Mouse (Mus musculus): Measurements from ENCODE around the gene Eed. TPM values are rescaled to one million over a fixed set of nuclear protein-coding genes. Genes with fewer than 3 reads are reported as not detected.

The Eed gene
- polyA plus RNA-seq, 1 experiment from 2014 or later: 86.7 TPM

- Histone ChIP-seq H3K9me3 (replicated peaks) (no peaks in the 10 kb centered on the region), H3K36me3 (peaks cover 69% of the 10 kb centered on the region), H3K4me3 (no peak overlapping the region), H3K27ac (replicated peaks) (no peak overlapping the region), H3K27me3 (ENCODE audit: low read depth, poor library complexity, severe bottlenecking) (no peaks in the 10 kb centered on the region), H3K4me1 (peaks cover 10% of the 10 kb centered on the region)
- WGBS: 85% methylated on average over 1 of the region's 1 CpGs
- DNase-seq (ENCODE audit: low spot score): no peak
Measured at GRCm38 (mm10) chr7:89975571-89975970, 5.2 kb downstream of the Eed start.

- WGBS: 97% methylated on average over 2 of the region's 2 CpGs
- no peak overlapping the region for H3K27ac ChIP-seq (replicated peaks)
- no peak for DNase-seq (ENCODE audit: low spot score)
- H3K36me3 ChIP-seq: peaks cover 98% of the 10 kb centered on the region
- H3K4me1 ChIP-seq: no peaks in the 10 kb centered on the region
- H3K9me3 ChIP-seq (replicated peaks): no peaks in the 10 kb centered on the region
- no peaks in the 10 kb centered on the region for H3K27me3 ChIP-seq (ENCODE audit: low read depth, poor library complexity, severe bottlenecking)
- H3K4me3 ChIP-seq: no peak overlapping the region
Measured at GRCm38 (mm10) chr7:89967235-89967634, 13.5 kb downstream of the Eed start.

- H3K4me3 ChIP-seq: no peak overlapping the region
- H3K27me3 ChIP-seq (ENCODE audit: low read depth, poor library complexity, severe bottlenecking): no peaks in the 10 kb centered on the region
- H3K4me1 ChIP-seq: no peaks in the 10 kb centered on the region
- no peak overlapping the region for H3K27ac ChIP-seq (replicated peaks)
- WGBS: 92% methylated on average over 1 of the region's 1 CpGs
- no peak for DNase-seq (ENCODE audit: low spot score)
- H3K36me3 ChIP-seq: peaks cover 98% of the 10 kb centered on the region
- no peaks in the 10 kb centered on the region for H3K9me3 ChIP-seq (replicated peaks)
Measured at GRCm38 (mm10) chr7:89966771-89967170, 14.0 kb downstream of the Eed start.

- H3K36me3 ChIP-seq: peaks cover 93% of the 10 kb centered on the region
Measured at GRCm38 (mm10) chr7:89963135-89963534, 17.6 kb downstream of the Eed start.

GRCm38 (mm10) chr7:89957300-89957699, 23.5 kb downstream of the Eed start:
- 54% methylated on average over 5 of the region's 5 CpGs for WGBS
- Histone ChIP-seq H3K4me3 (no peak overlapping the region), H3K9me3 (replicated peaks) (no peaks in the 10 kb centered on the region), H3K36me3 (peaks cover 89% of the 10 kb centered on the region), H3K27me3 (ENCODE audit: low read depth, poor library complexity, severe bottlenecking) (no peaks in the 10 kb centered on the region), H3K4me1 (no peaks in the 10 kb centered on the region), H3K27ac (replicated peaks) (no peak overlapping the region)
- DNase-seq (ENCODE audit: low spot score): no peak

More at GRCm38 (mm10) chr7:89963135-89963534, 17.6 kb downstream of the Eed start:
- Histone ChIP-seq H3K4me3 (no peak overlapping the region), H3K27me3 (ENCODE audit: low read depth, poor library complexity, severe bottlenecking) (no peaks in the 10 kb centered on the region), H3K27ac (replicated peaks) (no peak overlapping the region), H3K9me3 (replicated peaks) (no peaks in the 10 kb centered on the region), H3K4me1 (no peaks in the 10 kb centered on the region)
- no peak for DNase-seq (ENCODE audit: low spot score)

- no peaks in the 10 kb centered on the region for H3K4me1 ChIP-seq
- H3K27ac ChIP-seq (replicated peaks): no peak overlapping the region
- DNase-seq (ENCODE audit: low spot score): no peak
- peaks cover 62% of the 10 kb centered on the region for H3K36me3 ChIP-seq
- no peaks in the 10 kb centered on the region for H3K9me3 ChIP-seq (replicated peaks)
- no peaks in the 10 kb centered on the region for H3K27me3 ChIP-seq (ENCODE audit: low read depth, poor library complexity, severe bottlenecking)
- H3K4me3 ChIP-seq: no peak overlapping the region
- WGBS: 94% methylated on average over 5 of the region's 5 CpGs
Measured at GRCm38 (mm10) chr7:89954261-89954660, 26.5 kb downstream of the Eed start.

GRCm38 (mm10) chr7:89949403-89949802, 31.4 kb downstream of the Eed start:
- H3K36me3 ChIP-seq: peaks cover 15% of the 10 kb centered on the region
- no peak overlapping the region for H3K27ac ChIP-seq (replicated peaks)
- DNase-seq (ENCODE audit: low spot score): no peak
- whole genome bisulfite sequencing: 77% methylated on average over 4 of the region's 4 CpGs
- no peaks in the 10 kb centered on the region for H3K27me3 ChIP-seq (ENCODE audit: low read depth, poor library complexity, severe bottlenecking)
- H3K4me1 ChIP-seq: no peaks in the 10 kb centered on the region
- no peak overlapping the region for H3K4me3 ChIP-seq
- no peaks in the 10 kb centered on the region for H3K9me3 ChIP-seq (replicated peaks)

- H3K27ac ChIP-seq (replicated peaks): no peak overlapping the region
- DNase-seq (ENCODE audit: low spot score): no peak
- WGBS: 88% methylated on average over 7 of the region's 7 CpGs
- no peaks in the 10 kb centered on the region for H3K27me3 ChIP-seq (ENCODE audit: low read depth, poor library complexity, severe bottlenecking)
- no peak overlapping the region for H3K4me3 ChIP-seq
- no peaks in the 10 kb centered on the region for H3K9me3 ChIP-seq (replicated peaks)
- H3K4me1 ChIP-seq: no peaks in the 10 kb centered on the region
- H3K36me3 ChIP-seq: peaks cover 2% of the 10 kb centered on the region; the same call in 1 of the 2 replicates
Measured at GRCm38 (mm10) chr7:89948026-89948425, 32.8 kb downstream of the Eed start.

GRCm38 (mm10) chr7:89940571-89941463, 40.0 kb downstream of the Eed start, which contains the start of gene Hikeshi:
Gene Hikeshi, minus strand, starts transcription at chr7:89941204.
- no peaks in the 10 kb centered on the region for H3K27me3 ChIP-seq (ENCODE audit: low read depth, poor library complexity, severe bottlenecking)
- no peaks in the 10 kb centered on the region for H3K36me3 ChIP-seq
- no peaks in the 10 kb centered on the region for H3K9me3 ChIP-seq (replicated peaks)
- H3K27ac ChIP-seq (replicated peaks): peak within 1 kb of the TSS; percentile 89
- WGBS: under 1% methylated on average over 45 of the region's 45 CpGs
- peak within 1 kb of the TSS; percentile 84 for H3K4me3 ChIP-seq
- peak; percentile 91 for DNase-seq (ENCODE audit: low spot score)
- H3K4me1 ChIP-seq: peaks cover 11% of the 10 kb centered on the region

GRCm38 (mm10) chr7:89939497-89940353, 41.1 kb downstream of the Eed start:
- H3K27ac ChIP-seq (replicated peaks): peak overlapping the region; percentile 89
- H3K36me3 ChIP-seq: peaks cover 3% of the 10 kb centered on the region

GRCm38 (mm10) chr7:89923441-89924180, 57.2 kb downstream of the Eed start:
- no peaks in the 10 kb centered on the region for H3K27me3 ChIP-seq (ENCODE audit: low read depth, poor library complexity, severe bottlenecking)
- H3K9me3 ChIP-seq (replicated peaks): no peaks in the 10 kb centered on the region
- DNase-seq (ENCODE audit: low spot score): no peak
- peaks cover 67% of the 10 kb centered on the region for H3K36me3 ChIP-seq
- H3K4me1 ChIP-seq: no peaks in the 10 kb centered on the region
- no peak overlapping the region for H3K4me3 ChIP-seq
- H3K27ac ChIP-seq (replicated peaks): no peak overlapping the region
- 96% methylated on average over 15 of the region's 15 CpGs for WGBS

More at GRCm38 (mm10) chr7:89939497-89940353, 41.1 kb downstream of the Eed start:
- no peak for DNase-seq (ENCODE audit: low spot score)
- Histone ChIP-seq H3K4me3 (peak overlapping the region; percentile 84), H3K27me3 (ENCODE audit: low read depth, poor library complexity, severe bottlenecking) (no peaks in the 10 kb centered on the region), H3K4me1 (peaks cover 11% of the 10 kb centered on the region), H3K9me3 (replicated peaks) (no peaks in the 10 kb centered on the region)
- 63% methylated on average over 15 of the region's 15 CpGs for WGBS

- 93% methylated on average over 4 of the region's 4 CpGs for WGBS
- Histone ChIP-seq H3K4me1 (no peaks in the 10 kb centered on the region), H3K4me3 (no peak overlapping the region), H3K27ac (replicated peaks) (no peak overlapping the region), H3K36me3 (peaks cover 51% of the 10 kb centered on the region), H3K9me3 (replicated peaks) (no peaks in the 10 kb centered on the region), H3K27me3 (ENCODE audit: low read depth, poor library complexity, severe bottlenecking) (no peaks in the 10 kb centered on the region)
- no peak for DNase-seq (ENCODE audit: low spot score)
Measured at GRCm38 (mm10) chr7:89917776-89918175, 63.0 kb downstream of the Eed start.

Measured in midbrain, embryonic 10.5 days (tissue).